Mouse (Mus musculus): ENCODE measurements around the gene Tm6sf2.

GRCm38 (mm10) chr8:70111192-70111795 lies 38.6 kb downstream of the Tm6sf2 start:
- TF ChIP-seq CTCF (conservative IDR thresholded peaks at IDR 0.05; ENCODE audit: insufficient read depth, insufficient read length, low read depth, low read length) (no peak), POLR2A (IDR thresholded peaks at IDR 0.05; ENCODE audit: low read depth, low read length) (no peak)
